Mouse (Mus musculus) kidney, postnatal 25 days (tissue): ENCODE measurements around the gene Icam4.
A peak's percentile ranks its signal among the peaks of the same experiment; 100 is the strongest.
"Not testable (repeated sequence)": the region's sequence is repeated elsewhere in the genome, so short reads cannot be mapped to it uniquely, and the experiment has no call there.

Experiments
- DNase-seq, 2 experiments: peaks; one replicate each; pipeline ENCODE4 v3.0.0; 2021; ENCODE audit warnings: mixed read lengths in 2 of 2

Icam4 gene

GRCm38 (mm10) chr9:21029291-21030054 lies at the start of gene Icam4:
Gene Icam4, plus strand, starts transcription at chr9:21029373.
- DNase-seq = peak; percentile 88

DNA sequence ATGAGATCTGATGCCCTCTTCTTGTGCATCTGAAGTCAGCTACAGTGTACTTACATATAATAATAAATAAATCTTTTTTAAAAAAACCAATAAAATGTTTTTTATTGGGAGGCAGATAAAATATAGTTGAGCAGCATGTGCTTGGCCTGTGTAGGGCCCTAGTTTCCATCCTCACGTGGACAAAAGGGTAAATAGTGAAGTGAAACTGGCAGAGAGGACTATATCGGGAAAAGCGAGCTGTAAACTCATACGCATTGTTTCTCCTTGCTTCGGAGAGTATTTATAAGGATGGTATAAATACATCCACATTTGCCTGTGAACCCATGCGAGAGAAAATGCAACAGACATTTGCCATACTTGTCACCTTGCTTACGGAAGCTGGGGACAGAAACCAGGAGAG lies 49.4 kb upstream of the Icam4 start:
- no peak for DNase-seq

DNA sequence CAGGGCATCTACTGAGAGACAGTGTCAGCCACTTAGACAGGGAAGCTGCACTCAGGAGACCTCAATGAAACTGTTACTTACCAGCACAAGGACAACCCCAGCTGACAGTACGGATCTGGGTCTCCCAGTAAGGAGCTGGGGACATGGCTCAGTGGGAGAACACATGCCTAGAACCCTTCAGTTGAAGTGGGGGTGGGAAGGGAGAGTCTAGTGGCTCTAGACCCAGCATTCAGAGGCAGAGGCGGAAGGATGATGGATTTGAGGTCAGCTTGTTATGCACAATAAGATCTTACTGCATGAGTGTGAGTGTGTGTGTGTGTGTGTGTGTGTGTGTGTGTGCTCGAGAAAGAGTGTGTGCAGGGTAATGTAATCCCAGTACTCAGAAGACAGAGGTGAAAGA lies 47.0 kb upstream of the Icam4 start:
- DNase-seq = no peak

GRCm38 (mm10) chr9:20983169-20983568 lies 46.0 kb upstream of the Icam4 start:
- DNase-seq = peak in 1 of 2 experiments; percentile 23

- DNase-seq = no peak
Observed at GRCm38 (mm10) chr9:20986952-20987686, 42.1 kb upstream of the Icam4 start.

- DNase-seq = no peak
Observed at GRCm38 (mm10) chr9:20987953-20988352, 41.2 kb upstream of the Icam4 start.

DNA sequence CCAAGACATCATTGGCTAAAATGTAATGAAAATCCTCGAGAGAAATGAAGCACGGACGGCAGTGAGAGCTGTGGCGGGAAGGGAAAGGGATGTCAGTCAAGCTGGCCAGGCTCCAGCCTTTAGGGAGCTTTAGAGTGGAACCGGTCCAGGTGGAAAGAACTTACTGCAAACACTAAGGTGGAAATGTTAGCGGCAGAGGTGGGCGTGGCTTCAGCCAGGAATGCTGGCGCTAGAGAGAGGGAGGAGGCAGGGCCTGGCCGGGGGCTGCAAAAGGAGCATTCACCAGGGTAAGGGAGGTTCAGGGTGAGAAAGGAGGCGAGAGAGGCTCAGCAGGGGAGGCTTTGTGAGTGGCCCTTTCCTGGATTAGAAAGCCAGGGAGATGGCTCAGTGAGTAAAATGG lies 38.3 kb upstream of the Icam4 start:
- peak; percentile 82 to 85 for DNase-seq

GRCm38 (mm10) chr9:20991587-20991986 lies 37.6 kb upstream of the Icam4 start:
- no peak for DNase-seq

GRCm38 (mm10) chr9:20993165-20993898 lies 35.8 kb upstream of the Icam4 start:
- DNase-seq = no peak

DNA sequence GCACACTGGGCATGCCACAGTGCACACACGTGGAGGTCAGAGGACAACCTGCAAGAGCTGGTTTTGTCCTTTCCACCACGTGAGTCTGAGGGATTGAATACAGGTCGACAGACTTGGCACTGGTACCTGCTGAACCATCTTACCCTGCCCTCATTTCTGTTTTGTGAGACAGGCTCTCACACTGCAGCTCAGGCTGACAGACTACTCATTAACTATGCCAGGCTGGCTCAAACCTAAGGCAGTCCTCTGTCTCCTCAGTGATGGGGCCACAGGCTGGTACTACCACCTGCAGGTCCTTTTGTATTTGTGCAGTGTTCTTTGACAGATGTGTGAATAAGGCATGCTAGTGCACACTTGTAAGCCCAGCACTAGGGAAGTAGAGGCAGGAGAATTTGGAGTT lies 34.1 kb upstream of the Icam4 start:
- peak; percentile 62 to 85 for DNase-seq

DNA sequence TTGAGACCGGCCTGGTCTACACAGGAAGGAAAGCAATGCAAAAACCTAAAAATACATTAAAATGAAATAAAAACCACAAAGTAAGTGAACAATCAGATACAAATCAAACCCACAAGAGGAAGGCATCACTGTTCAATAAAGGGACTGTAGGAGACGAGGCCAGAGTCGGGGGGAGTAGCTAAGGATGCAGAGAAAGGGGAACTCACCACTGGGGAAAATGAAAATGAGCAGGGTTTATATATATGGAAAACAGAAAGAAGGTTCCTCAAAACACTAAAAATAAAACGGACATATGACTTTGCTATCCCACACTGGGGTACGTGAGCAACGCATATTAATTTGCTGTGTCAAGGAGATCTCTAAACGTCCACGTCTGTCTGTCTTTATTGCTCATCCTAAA lies 32.1 kb upstream of the Icam4 start:
- DNase-seq = no peak

GRCm38 (mm10) chr9:20998337-20998736 lies 30.8 kb upstream of the Icam4 start:
- not testable (repeated sequence) for DNase-seq

- peak; percentile 73 to 77 for DNase-seq
Observed at GRCm38 (mm10) chr9:21000811-21001210, 28.4 kb upstream of the Icam4 start.

DNA sequence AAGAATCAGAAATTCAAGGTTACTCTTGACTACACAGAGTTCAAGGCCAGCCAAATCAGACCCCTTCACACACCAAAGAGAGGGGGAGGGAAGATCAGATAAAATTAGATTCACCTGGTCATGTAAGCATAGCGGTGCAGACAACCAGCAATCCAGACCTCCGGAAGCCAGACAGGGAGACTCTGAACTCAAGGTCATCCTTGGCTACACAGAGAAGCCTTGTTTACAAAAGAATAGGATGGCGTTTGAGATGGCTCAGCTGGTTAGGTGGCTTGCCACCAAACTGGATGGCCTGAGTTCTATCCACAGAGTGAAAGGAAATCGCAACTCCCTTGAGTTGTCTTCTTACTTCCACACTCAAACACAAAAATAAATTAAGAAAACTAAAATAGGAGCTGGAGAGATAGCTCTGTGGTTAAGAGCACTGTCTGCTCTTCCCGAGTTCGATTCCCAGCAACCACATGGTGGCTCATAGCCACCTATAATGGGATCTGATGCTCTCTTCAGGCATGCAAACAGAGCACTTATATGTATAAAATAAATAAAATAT lies 27.4 kb upstream of the Icam4 start:
- DNase-seq = no peak

GRCm38 (mm10) chr9:21002270-21002626 lies 26.9 kb upstream of the Icam4 start:
- no peak for DNase-seq

DNA sequence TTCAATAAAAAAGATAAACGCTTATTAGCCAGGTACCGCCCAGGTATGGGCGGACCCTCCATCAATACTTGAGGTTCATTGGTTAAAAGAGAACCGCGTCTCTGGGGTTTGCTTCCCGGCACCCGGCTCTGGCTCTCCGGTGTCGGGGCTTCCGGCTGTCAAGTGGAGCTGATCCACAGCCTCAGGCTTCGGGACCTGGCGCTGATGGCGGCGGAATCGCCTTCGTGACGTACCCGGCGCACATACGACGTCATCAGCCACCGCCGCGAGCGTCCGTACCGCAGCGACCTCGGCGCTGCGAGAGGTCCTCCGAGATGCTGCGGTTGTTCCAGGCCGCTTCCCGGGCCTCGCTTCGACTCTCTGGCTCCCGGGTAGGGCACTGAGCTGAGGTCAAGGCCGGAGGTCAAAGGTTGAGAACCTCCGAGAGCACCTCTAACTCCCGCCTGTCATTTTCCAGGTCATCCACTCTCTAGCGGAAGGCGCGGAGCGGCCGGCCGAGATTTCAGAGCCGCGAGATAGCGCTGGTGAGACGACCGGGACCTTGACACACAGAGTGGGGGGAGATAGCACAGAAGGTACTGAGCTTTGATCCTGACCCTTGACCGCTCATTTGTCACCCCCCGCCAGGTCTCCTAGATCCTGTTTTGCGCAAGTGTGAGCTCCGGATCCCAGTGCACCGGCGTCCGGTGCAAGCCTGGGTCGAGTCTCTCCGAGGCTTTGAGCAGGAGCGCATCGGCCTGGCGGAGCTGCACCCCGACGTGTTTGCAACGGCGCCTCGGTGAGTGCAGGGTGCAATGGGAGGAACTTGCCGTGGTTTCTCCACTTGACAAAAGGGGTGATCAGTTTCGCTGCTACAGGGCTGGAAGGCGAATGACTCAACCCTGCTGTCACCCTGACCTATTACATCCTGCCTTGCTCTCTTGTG lies 26.3 kb upstream of the Icam4 start, which contains the start of gene Mrpl4:
Mrpl4 (plus strand) TSS at position 112 of the 925 bp plus-strand sequence.
- DNase-seq = peak; percentile 88 to 93

- DNase-seq = no peak
Observed at GRCm38 (mm10) chr9:21007313-21007952, 21.7 kb upstream of the Icam4 start.

GRCm38 (mm10) chr9:21008007-21008406 lies 21.2 kb upstream of the Icam4 start:
- no peak for DNase-seq

DNA sequence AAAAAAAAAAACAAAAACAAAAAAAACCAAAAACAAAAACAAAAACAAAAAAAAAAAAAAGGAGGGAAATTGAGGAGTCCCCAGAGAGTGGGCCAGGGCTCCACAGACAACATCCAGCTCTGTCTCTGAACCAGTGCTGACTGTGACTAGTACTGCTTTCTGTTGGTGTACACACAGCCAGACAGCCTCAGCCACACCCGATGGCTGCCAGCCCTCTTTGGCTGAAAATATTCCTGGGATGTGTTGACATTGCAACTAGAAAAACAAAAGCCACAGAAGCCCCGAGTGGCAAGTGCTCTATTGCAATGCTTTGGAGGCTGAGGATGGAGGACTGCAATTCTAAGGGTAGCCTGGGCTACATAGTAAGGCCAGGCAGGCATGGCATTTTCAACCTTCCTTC lies 18.8 kb upstream of the Icam4 start:
- DNase-seq = no peak

DNA sequence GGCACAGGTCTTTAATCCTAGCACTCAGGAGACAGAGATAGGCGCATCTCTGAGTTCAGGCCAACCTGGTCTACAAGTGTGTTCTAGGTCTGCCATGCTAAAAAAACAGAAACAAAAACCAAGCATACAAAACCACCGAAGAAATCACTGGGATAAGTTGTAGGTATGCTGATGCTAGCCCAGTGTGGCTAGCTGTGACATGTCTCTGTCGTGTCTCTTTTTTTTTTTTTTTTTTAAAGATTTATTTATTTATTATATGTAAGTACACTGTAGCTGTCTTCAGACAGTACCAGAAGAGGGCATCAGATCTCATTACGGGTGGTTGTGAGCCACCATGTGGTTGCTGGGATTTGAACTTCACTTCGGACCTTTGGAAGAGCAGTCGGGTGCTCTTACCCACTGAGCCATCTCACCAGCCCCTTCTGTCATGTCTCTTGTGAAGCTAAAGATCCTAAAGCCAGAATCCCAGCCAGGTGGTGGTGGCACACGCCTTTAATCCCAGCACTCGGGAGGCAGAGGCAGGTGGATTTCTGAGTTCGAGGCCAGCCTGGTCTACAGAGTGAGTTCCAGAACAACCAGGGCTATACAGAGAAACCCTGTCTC lies 18.1 kb upstream of the Icam4 start:
- DNase-seq = not testable (repeated sequence)

- peak; percentile 51 to 73 for DNase-seq
Observed at GRCm38 (mm10) chr9:21011846-21012312, 17.3 kb upstream of the Icam4 start.
